Mouse (Mus musculus) telencephalon, adult 2 months (tissue): Measurements from ENCODE around the gene Tacr3.

ENCODE experiments used
- DNase-seq: peaks from one replicate; pipeline ENCODE4 v3.0.0-alpha.2; 2011; ENCODE audit warnings: low read depth, low spot score

Tacr3 gene

DNA sequence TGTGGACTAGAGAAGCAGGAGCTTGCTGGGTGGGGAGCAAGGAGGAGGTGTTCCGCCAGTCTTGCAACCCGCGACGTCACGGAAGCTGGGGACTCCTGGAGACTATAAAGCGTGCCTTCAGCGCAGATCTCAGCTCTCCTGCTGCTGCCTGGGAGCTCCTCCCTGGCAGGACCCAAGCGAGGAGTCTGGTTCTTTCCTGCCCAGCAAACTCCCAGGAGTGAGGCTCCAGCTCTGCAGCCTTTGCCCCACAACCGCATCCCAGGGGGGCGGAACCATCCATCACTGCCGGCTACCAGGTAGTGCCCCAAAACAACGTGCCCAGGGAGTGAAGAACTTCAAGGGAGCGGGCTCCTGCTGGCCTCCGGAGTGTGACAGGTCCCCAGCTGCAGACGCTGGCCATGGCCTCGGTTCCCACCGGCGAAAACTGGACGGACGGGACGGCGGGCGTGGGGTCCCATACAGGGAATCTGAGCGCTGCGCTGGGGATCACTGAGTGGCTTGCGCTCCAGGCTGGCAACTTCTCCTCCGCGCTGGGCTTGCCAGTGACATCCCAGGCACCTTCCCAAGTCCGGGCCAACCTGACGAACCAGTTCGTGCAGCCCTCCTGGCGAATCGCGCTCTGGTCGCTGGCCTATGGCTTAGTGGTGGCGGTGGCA is at the start of gene Tacr3:
Gene Tacr3 (plus strand): TSS at position 133 of the 656 bp plus-strand sequence.
- DNase-seq: no peak

- no peak for DNase-seq
Measured at GRCm38 (mm10) chr3:134828492-134828874, 324 bp upstream of the Tacr3 start.

DNA sequence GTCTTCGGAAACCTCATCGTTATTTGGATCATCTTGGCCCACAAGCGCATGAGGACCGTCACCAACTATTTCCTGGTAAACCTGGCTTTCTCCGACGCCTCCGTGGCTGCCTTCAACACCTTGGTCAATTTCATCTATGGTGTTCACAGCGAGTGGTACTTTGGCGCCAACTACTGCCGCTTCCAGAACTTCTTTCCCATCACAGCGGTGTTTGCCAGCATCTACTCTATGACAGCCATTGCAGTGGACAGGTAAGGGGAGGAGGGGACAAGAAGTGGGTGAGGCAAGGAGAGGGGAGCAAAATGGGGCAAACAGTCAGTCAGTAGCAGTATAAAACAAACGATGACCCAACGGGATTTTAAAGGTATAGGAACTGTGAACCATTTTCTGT is 719 bp downstream of the Tacr3 start:
- no peak for DNase-seq

DNA sequence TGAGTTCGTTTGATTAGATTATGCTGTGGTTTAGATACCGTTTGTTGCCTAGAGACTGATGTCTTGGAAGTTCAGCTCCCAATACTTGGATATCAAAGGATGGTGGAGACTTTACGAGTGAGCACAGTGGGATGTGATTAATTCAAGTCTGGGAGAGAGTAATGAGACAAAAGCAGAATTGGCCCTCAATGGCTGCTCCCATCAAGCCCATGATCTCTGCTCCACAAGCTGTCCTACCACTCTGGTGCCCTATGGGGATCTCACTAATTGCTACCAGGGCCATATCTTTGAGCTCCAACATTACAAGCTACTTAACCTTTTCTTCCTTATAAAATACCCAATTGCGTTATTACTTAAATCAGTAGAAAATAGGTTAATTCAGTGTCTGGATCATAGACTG is 22.5 kb downstream of the Tacr3 start:
- no peak for DNase-seq

GRCm38 (mm10) chr3:134877701-134878100 is 48.9 kb downstream of the Tacr3 start:
- DNase-seq: no peak

GRCm38 (mm10) chr3:134895831-134896230 is 67.0 kb downstream of the Tacr3 start:
- no peak for DNase-seq

GRCm38 (mm10) chr3:134908890-134909289 is 80.1 kb downstream of the Tacr3 start:
- DNase-seq: no peak

- no peak for DNase-seq
Measured at GRCm38 (mm10) chr3:134934703-134935102, 105.9 kb downstream of the Tacr3 start.

- no peak for DNase-seq
Measured at GRCm38 (mm10) chr3:134935461-134935860, 106.7 kb downstream of the Tacr3 start.

GRCm38 (mm10) chr3:134963461-134963860 is 134.7 kb downstream of the Tacr3 start:
- DNase-seq: no peak

- no peak for DNase-seq
Measured at GRCm38 (mm10) chr3:134978902-134979301, 150.1 kb downstream of the Tacr3 start.

DNA sequence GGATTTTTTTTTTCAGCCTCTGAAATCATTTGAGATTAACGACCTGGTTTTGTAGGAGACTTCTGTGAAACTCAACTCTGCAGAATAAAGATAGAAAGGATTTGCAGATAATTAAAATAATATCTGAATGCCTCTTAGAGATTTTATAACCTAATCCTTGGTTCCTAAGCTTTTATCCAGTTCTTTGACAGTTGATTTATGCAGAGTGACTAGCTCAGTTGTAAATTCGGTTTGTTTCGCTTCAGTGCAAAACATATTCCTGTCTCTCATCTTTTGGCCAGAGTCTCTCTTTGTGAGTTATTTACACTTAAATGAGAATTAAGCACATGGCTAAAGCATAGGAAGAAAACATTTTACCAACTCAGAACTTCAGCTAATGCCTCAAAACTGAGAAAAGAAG is 151.3 kb downstream of the Tacr3 start:
- no peak for DNase-seq
